Mouse (Mus musculus): ENCODE data around the gene Wnk2. TPM values are rescaled to one million over a fixed set of nuclear protein-coding genes. Genes with fewer than 3 reads are reported as not detected.
A peak's percentile ranks its signal among the peaks of the same experiment; 100 is the strongest.

Wnk2 gene
- polyA plus RNA-seq, 1 experiment from 2014 or later: 1.0 TPM

- H3K9me3 ChIP-seq (ENCODE audit: control insufficient read depth, low read length): no peaks in the 10 kb centered on the region; the same call in 1 of the 2 replicates
- H3K27me3 ChIP-seq (ENCODE audit: control insufficient read depth, insufficient read depth, low read length): no peaks in the 10 kb centered on the region
- H3K9ac ChIP-seq (ENCODE audit: low read length): peak overlapping the region; percentile 37; the same call in 1 of the 2 replicates
- 3% methylated on average over 30 of the region's 30 CpGs for whole genome bisulfite sequencing
- DNase-seq (ENCODE audit: low spot score) (peak; percentile 74), ATAC-seq (ENCODE audit: insufficient number of reproducible peaks, low FRiP score, low TSS enrichment, low read depth) (peak; percentile 37; the same call in 1 of the 2 replicates)
- peaks cover 9% of the 10 kb centered on the region; the same call in 1 of the 2 replicates for H3K4me1 ChIP-seq (ENCODE audit: control insufficient read depth, insufficient read depth, low read length)
- peak overlapping the region; percentile 55 for H3K4me2 ChIP-seq (ENCODE audit: low read depth, severe bottlenecking)
- peak overlapping the region; percentile 16 for H3K4me3 ChIP-seq (ENCODE audit: low read depth, low read length)
- H3K36me3 ChIP-seq (ENCODE audit: control insufficient read depth, insufficient read depth, low read length): no peaks in the 10 kb centered on the region
- peak overlapping the region; percentile 43; the same call in 1 of the 2 replicates for H3K27ac ChIP-seq (replicated peaks; ENCODE audit: low read depth, low read length)
Observed at GRCm38 (mm10) chr13:49015366-49016306, 132.2 kb downstream of the Wnk2 start.

GRCm38 (mm10) chr13:49013206-49013794 lies 134.5 kb downstream of the Wnk2 start:
- no peak overlapping the region for H3K4me2 ChIP-seq (ENCODE audit: low read depth, severe bottlenecking)
- 74% methylated on average over 5 of the region's 5 CpGs for WGBS
- H3K36me3 ChIP-seq (ENCODE audit: control insufficient read depth, insufficient read depth, low read length): no peaks in the 10 kb centered on the region
- H3K9ac ChIP-seq (ENCODE audit: low read length): no peak overlapping the region
- H3K4me1 ChIP-seq (ENCODE audit: control insufficient read depth, insufficient read depth, low read length): peaks cover 9% of the 10 kb centered on the region; the same call in 1 of the 2 replicates
- H3K27me3 ChIP-seq (ENCODE audit: control insufficient read depth, insufficient read depth, low read length): no peaks in the 10 kb centered on the region
- no peak for ATAC-seq (ENCODE audit: insufficient number of reproducible peaks, low FRiP score, low TSS enrichment, low read depth)
- no peak overlapping the region for H3K27ac ChIP-seq (replicated peaks; ENCODE audit: low read depth, low read length)
- no peaks in the 10 kb centered on the region; the same call in 1 of the 2 replicates for H3K9me3 ChIP-seq (ENCODE audit: control insufficient read depth, low read length)
- H3K4me3 ChIP-seq (ENCODE audit: low read depth, low read length): no peak overlapping the region
- DNase-seq (ENCODE audit: low spot score): no peak

- Histone ChIP-seq H3K27ac (replicated peaks; ENCODE audit: low read depth, low read length) (no peak overlapping the region), H3K27me3 (ENCODE audit: control insufficient read depth, insufficient read depth, low read length) (no peaks in the 10 kb centered on the region), H3K9ac (ENCODE audit: low read length) (no peak overlapping the region), H3K4me1 (ENCODE audit: control insufficient read depth, insufficient read depth, low read length) (no peaks in the 10 kb centered on the region), H3K4me2 (ENCODE audit: low read depth, severe bottlenecking) (no peak overlapping the region), H3K36me3 (ENCODE audit: control insufficient read depth, insufficient read depth, low read length) (no peaks in the 10 kb centered on the region), H3K9me3 (ENCODE audit: control insufficient read depth, low read length) (no peaks in the 10 kb centered on the region), H3K4me3 (ENCODE audit: low read depth, low read length) (no peak overlapping the region)
- ATAC-seq (ENCODE audit: insufficient number of reproducible peaks, low FRiP score, low TSS enrichment, low read depth) (no peak), DNase-seq (ENCODE audit: low spot score) (no peak)
- WGBS: 64% methylated on average over 3 of the region's 3 CpGs
Observed at GRCm38 (mm10) chr13:49001691-49002090, 146.1 kb downstream of the Wnk2 start.

- Histone ChIP-seq H3K4me1 (ENCODE audit: control insufficient read depth, insufficient read depth, low read length) (peaks cover 4% of the 10 kb centered on the region; the same call in 1 of the 2 replicates), H3K36me3 (ENCODE audit: control insufficient read depth, insufficient read depth, low read length) (no peaks in the 10 kb centered on the region), H3K4me3 (ENCODE audit: low read depth, low read length) (no peak overlapping the region), H3K4me2 (ENCODE audit: low read depth, severe bottlenecking) (no peak overlapping the region), H3K27me3 (ENCODE audit: control insufficient read depth, insufficient read depth, low read length) (no peaks in the 10 kb centered on the region), H3K27ac (replicated peaks; ENCODE audit: low read depth, low read length) (no peak overlapping the region), H3K9ac (ENCODE audit: low read length) (no peak overlapping the region), H3K9me3 (ENCODE audit: control insufficient read depth, low read length) (no peaks in the 10 kb centered on the region)
- 7% methylated on average over 6 of the region's 6 CpGs for WGBS
- ATAC-seq (ENCODE audit: insufficient number of reproducible peaks, low FRiP score, low TSS enrichment, low read depth) (no peak), DNase-seq (ENCODE audit: low spot score) (peak; percentile 77)
Observed at GRCm38 (mm10) chr13:48998591-48998990, 149.2 kb downstream of the Wnk2 start.

GRCm38 (mm10) chr13:48996731-48997130 lies 151.1 kb downstream of the Wnk2 start:
- Histone ChIP-seq H3K36me3 (ENCODE audit: control insufficient read depth, insufficient read depth, low read length) (no peaks in the 10 kb centered on the region), H3K27ac (replicated peaks; ENCODE audit: low read depth, low read length) (no peak overlapping the region), H3K9ac (ENCODE audit: low read length) (no peak overlapping the region), H3K4me2 (ENCODE audit: low read depth, severe bottlenecking) (no peak overlapping the region), H3K9me3 (ENCODE audit: control insufficient read depth, low read length) (no peaks in the 10 kb centered on the region), H3K27me3 (ENCODE audit: control insufficient read depth, insufficient read depth, low read length) (no peaks in the 10 kb centered on the region), H3K4me1 (ENCODE audit: control insufficient read depth, insufficient read depth, low read length) (peaks cover 4% of the 10 kb centered on the region; the same call in 1 of the 2 replicates), H3K4me3 (ENCODE audit: low read depth, low read length) (no peak overlapping the region)
- WGBS: 88% methylated on average over 4 of the region's 4 CpGs
- DNase-seq (ENCODE audit: low spot score): no peak
- no peak for ATAC-seq (ENCODE audit: insufficient number of reproducible peaks, low FRiP score, low TSS enrichment, low read depth)

- H3K4me3 ChIP-seq (ENCODE audit: low read depth, low read length): no peak overlapping the region
- DNase-seq (ENCODE audit: low spot score): no peak
- H3K27ac ChIP-seq (replicated peaks; ENCODE audit: low read depth, low read length): no peak overlapping the region
- no peaks in the 10 kb centered on the region for H3K9me3 ChIP-seq (ENCODE audit: control insufficient read depth, low read length)
- no peaks in the 10 kb centered on the region for H3K36me3 ChIP-seq (ENCODE audit: control insufficient read depth, insufficient read depth, low read length)
- no peak for ATAC-seq (ENCODE audit: insufficient number of reproducible peaks, low FRiP score, low TSS enrichment, low read depth)
- H3K4me1 ChIP-seq (ENCODE audit: control insufficient read depth, insufficient read depth, low read length): peaks cover 4% of the 10 kb centered on the region; the same call in 1 of the 2 replicates
- no peaks in the 10 kb centered on the region for H3K27me3 ChIP-seq (ENCODE audit: control insufficient read depth, insufficient read depth, low read length)
- no peak overlapping the region for H3K9ac ChIP-seq (ENCODE audit: low read length)
- no peak overlapping the region for H3K4me2 ChIP-seq (ENCODE audit: low read depth, severe bottlenecking)
- WGBS: 47% methylated on average over 3 of the region's 3 CpGs
Observed at GRCm38 (mm10) chr13:48994903-48995302, 152.9 kb downstream of the Wnk2 start.

- H3K36me3 ChIP-seq (ENCODE audit: control insufficient read depth, insufficient read depth, low read length): no peaks in the 10 kb centered on the region
- H3K27ac ChIP-seq (replicated peaks; ENCODE audit: low read depth, low read length): no peak overlapping the region
- H3K9me3 ChIP-seq (ENCODE audit: control insufficient read depth, low read length): no peaks in the 10 kb centered on the region
- no peak overlapping the region for H3K4me3 ChIP-seq (ENCODE audit: low read depth, low read length)
- DNase-seq (ENCODE audit: low spot score): no peak
- H3K27me3 ChIP-seq (ENCODE audit: control insufficient read depth, insufficient read depth, low read length): no peaks in the 10 kb centered on the region
- no peak overlapping the region for H3K9ac ChIP-seq (ENCODE audit: low read length)
- H3K4me1 ChIP-seq (ENCODE audit: control insufficient read depth, insufficient read depth, low read length): peaks cover 4% of the 10 kb centered on the region; the same call in 1 of the 2 replicates
- H3K4me2 ChIP-seq (ENCODE audit: low read depth, severe bottlenecking): no peak overlapping the region
- no peak for ATAC-seq (ENCODE audit: insufficient number of reproducible peaks, low FRiP score, low TSS enrichment, low read depth)
Observed at GRCm38 (mm10) chr13:48992914-48993313, 154.9 kb downstream of the Wnk2 start.

GRCm38 (mm10) chr13:48990138-48990537 lies 157.7 kb downstream of the Wnk2 start:
- H3K9me3 ChIP-seq (ENCODE audit: control insufficient read depth, low read length): no peaks in the 10 kb centered on the region
- H3K36me3 ChIP-seq (ENCODE audit: control insufficient read depth, insufficient read depth, low read length): no peaks in the 10 kb centered on the region
- no peak overlapping the region for H3K4me2 ChIP-seq (ENCODE audit: low read depth, severe bottlenecking)
- no peak overlapping the region for H3K4me3 ChIP-seq (ENCODE audit: low read depth, low read length)
- peaks cover 4% of the 10 kb centered on the region; the same call in 1 of the 2 replicates for H3K4me1 ChIP-seq (ENCODE audit: control insufficient read depth, insufficient read depth, low read length)
- DNase-seq (ENCODE audit: low spot score) (no peak), ATAC-seq (ENCODE audit: insufficient number of reproducible peaks, low FRiP score, low TSS enrichment, low read depth) (no peak)
- WGBS: 89% methylated on average over 2 of the region's 2 CpGs
- H3K27ac ChIP-seq (replicated peaks; ENCODE audit: low read depth, low read length): no peak overlapping the region
- H3K27me3 ChIP-seq (ENCODE audit: control insufficient read depth, insufficient read depth, low read length): no peaks in the 10 kb centered on the region
- H3K9ac ChIP-seq (ENCODE audit: low read length): no peak overlapping the region
